Mouse (Mus musculus): ENCODE data around the gene Ifi47. TPM values are rescaled to one million over a fixed set of nuclear protein-coding genes. Genes with fewer than 3 reads are reported as not detected.

Ifi47 gene
- polyA plus RNA-seq, 1 experiment: 8.7 TPM

- WGBS: 84% methylated on average over 3 of the region's 3 CpGs
- TF ChIP-seq POLR2A (IDR thresholded peaks at IDR 0.05; ENCODE audit: low read depth, low read length): no peak
- TF ChIP-seq CTCF (IDR thresholded peaks at IDR 0.05; ENCODE audit: extremely low read depth, insufficient read length, insufficient replicate concordance, low read depth, low read length): no peak
- no peak overlapping the region; the same call in 1 of the 2 replicates for H3K27ac ChIP-seq (ENCODE audit: insufficient read depth, low read depth, low read length)
These were observed 7.4 kb downstream of the Ifi47 start for GRCm38 (mm10) chr11:49083808-49084207.

GRCm38 (mm10) chr11:49084385-49084784, 8.0 kb downstream of the Ifi47 start:
- H3K27me3 ChIP-seq (ENCODE audit: control insufficient read depth, insufficient read depth, low read length): no peaks in the 10 kb centered on the region
- WGBS: 60% methylated on average over 1 of the region's 1 CpGs
- no peak for TF ChIP-seq POLR2A (IDR thresholded peaks at IDR 0.05; ENCODE audit: low read depth, low read length)
- TF ChIP-seq CTCF (IDR thresholded peaks at IDR 0.05; ENCODE audit: extremely low read depth, insufficient read length, insufficient replicate concordance, low read depth, low read length): no peak
- no peaks in the 10 kb centered on the region for H3K36me3 ChIP-seq (ENCODE audit: control insufficient read depth, insufficient read depth, low read length)
- peaks cover 23% of the 10 kb centered on the region for H3K4me1 ChIP-seq (ENCODE audit: control insufficient read depth, insufficient read depth, insufficient read length, low read length)
- H3K27ac ChIP-seq (ENCODE audit: insufficient read depth, low read depth, low read length): peak overlapping the region; percentile 57; the same call in 1 of the 2 replicates
- H3K4me3 ChIP-seq (ENCODE audit: low read depth, low read length): no peak overlapping the region

More at GRCm38 (mm10) chr11:49083808-49084207, 7.4 kb downstream of the Ifi47 start:
- H3K27me3 ChIP-seq (ENCODE audit: control insufficient read depth, insufficient read depth, low read length): no peaks in the 10 kb centered on the region
- no peaks in the 10 kb centered on the region for H3K36me3 ChIP-seq (ENCODE audit: control insufficient read depth, insufficient read depth, low read length)
- H3K4me3 ChIP-seq (ENCODE audit: low read depth, low read length): no peak overlapping the region
- H3K4me1 ChIP-seq (ENCODE audit: control insufficient read depth, insufficient read depth, insufficient read length, low read length): peaks cover 24% of the 10 kb centered on the region

- peaks cover 19% of the 10 kb centered on the region for H3K4me1 ChIP-seq (ENCODE audit: control insufficient read depth, insufficient read depth, insufficient read length, low read length)
- H3K27me3 ChIP-seq (ENCODE audit: control insufficient read depth, insufficient read depth, low read length): no peaks in the 10 kb centered on the region
- 29% methylated on average over 3 of the region's 3 CpGs for WGBS
- TF ChIP-seq CTCF (IDR thresholded peaks at IDR 0.05; ENCODE audit: extremely low read depth, insufficient read length, insufficient replicate concordance, low read depth, low read length): no peak
- TF ChIP-seq POLR2A (IDR thresholded peaks at IDR 0.05; ENCODE audit: low read depth, low read length): no peak
- H3K36me3 ChIP-seq (ENCODE audit: control insufficient read depth, insufficient read depth, low read length): no peaks in the 10 kb centered on the region
- peak overlapping the region; percentile 57; the same call in 1 of the 2 replicates for H3K27ac ChIP-seq (ENCODE audit: insufficient read depth, low read depth, low read length)
- no peak overlapping the region for H3K4me3 ChIP-seq (ENCODE audit: low read depth, low read length)
These were observed 8.5 kb downstream of the Ifi47 start for GRCm38 (mm10) chr11:49084875-49085274.

DNA sequence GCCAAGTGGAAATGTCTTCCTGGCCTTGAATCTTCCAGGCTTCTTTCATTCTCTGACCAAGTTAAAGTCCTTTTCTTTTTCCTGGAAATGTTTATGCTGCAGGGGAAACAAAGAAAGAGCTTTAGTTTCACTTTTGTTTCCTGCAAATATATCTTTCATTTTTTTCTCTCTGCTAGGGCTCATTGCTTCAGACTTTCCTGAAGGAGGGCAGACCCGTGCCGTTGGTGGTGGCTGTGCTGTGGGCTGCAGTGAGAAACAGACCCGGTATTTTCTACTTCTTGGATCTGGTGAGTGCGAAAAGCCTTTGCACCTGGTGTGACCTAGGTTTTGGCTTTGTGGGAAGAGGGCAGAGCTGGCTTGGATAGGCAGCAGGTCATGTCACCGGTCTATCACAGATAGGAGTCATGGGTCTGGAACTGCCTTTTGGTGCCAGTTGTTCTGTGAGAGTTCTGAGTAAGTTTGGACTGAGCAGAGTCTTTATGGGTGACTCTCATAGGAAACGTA, 10.5 kb downstream of the Ifi47 start:
- Histone ChIP-seq H3K27me3 (ENCODE audit: control insufficient read depth, insufficient read depth, low read length) (no peaks in the 10 kb centered on the region), H3K36me3 (ENCODE audit: control insufficient read depth, insufficient read depth, low read length) (0 out of 2 replicates have a peak, but pooled peaks cover 3% of the 10 kb centered on the region), H3K4me1 (ENCODE audit: control insufficient read depth, insufficient read depth, insufficient read length, low read length) (peaks cover 20% of the 10 kb centered on the region), H3K27ac (ENCODE audit: insufficient read depth, low read depth, low read length) (peak overlapping the region; percentile 85), H3K4me3 (ENCODE audit: low read depth, low read length) (peak overlapping the region; percentile 63)
- WGBS: 15% methylated on average over 6 of the region's 6 CpGs
- no peak for TF ChIP-seq CTCF (IDR thresholded peaks at IDR 0.05; ENCODE audit: extremely low read depth, insufficient read length, insufficient replicate concordance, low read depth, low read length)
- TF ChIP-seq POLR2A (IDR thresholded peaks at IDR 0.05; ENCODE audit: low read depth, low read length): no peak; the same call in 1 of the 2 replicates

GRCm38 (mm10) chr11:49087830-49088616, 11.6 kb downstream of the Ifi47 start:
- Histone ChIP-seq H3K4me3 (ENCODE audit: low read depth, low read length) (peak overlapping the region; percentile 69), H3K36me3 (ENCODE audit: control insufficient read depth, insufficient read depth, low read length) (0 out of 2 replicates have a peak, but pooled peaks cover 3% of the 10 kb centered on the region), H3K27me3 (ENCODE audit: control insufficient read depth, insufficient read depth, low read length) (no peaks in the 10 kb centered on the region), H3K4me1 (ENCODE audit: control insufficient read depth, insufficient read depth, insufficient read length, low read length) (peaks cover 20% of the 10 kb centered on the region), H3K27ac (ENCODE audit: insufficient read depth, low read depth, low read length) (peak overlapping the region; percentile 85)
- TF ChIP-seq CTCF (IDR thresholded peaks at IDR 0.05; ENCODE audit: extremely low read depth, insufficient read length, insufficient replicate concordance, low read depth, low read length) (no peak), POLR2A (IDR thresholded peaks at IDR 0.05; ENCODE audit: low read depth, low read length) (no peak)
- 9% methylated on average over 22 of the region's 22 CpGs for WGBS

DNA sequence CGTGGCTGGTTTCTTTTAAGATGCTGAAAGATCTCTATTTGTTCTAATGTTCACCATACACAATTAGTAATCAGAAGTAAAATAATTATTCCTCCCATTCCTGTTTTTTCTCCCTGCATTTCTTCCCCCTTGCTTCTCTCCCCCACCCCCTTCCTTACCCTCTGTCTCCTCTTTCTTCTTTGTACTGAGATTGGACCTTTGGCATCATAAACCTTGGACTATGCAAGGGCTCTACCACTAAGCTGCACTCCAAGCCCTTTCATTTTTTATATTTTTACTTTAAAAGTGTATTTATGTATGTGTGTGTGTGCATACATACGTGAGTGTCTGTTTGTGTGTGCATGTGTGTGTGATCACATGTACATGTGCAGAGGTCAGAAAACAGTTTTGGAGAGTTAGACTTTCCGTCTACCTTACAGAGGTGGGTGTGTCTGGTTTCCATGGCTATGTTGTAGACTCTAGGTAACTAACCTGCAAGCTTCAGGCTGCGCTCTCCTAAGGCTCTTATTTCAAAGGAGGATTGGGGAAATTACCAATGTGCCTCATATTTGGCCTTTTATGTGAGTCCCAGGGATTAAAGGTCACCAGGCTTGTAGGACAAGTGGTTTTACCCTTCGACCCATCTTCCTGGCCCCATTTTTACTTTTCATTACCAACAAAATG, 12.7 kb downstream of the Ifi47 start:
- Histone ChIP-seq H3K4me1 (ENCODE audit: control insufficient read depth, insufficient read depth, insufficient read length, low read length) (peaks cover 19% of the 10 kb centered on the region), H3K36me3 (ENCODE audit: control insufficient read depth, insufficient read depth, low read length) (peaks cover 4% of the 10 kb centered on the region), H3K4me3 (ENCODE audit: low read depth, low read length) (no peak overlapping the region), H3K27me3 (ENCODE audit: control insufficient read depth, insufficient read depth, low read length) (no peaks in the 10 kb centered on the region), H3K27ac (ENCODE audit: insufficient read depth, low read depth, low read length) (peak overlapping the region; percentile 31)
- TF ChIP-seq CTCF (IDR thresholded peaks at IDR 0.05; ENCODE audit: extremely low read depth, insufficient read length, insufficient replicate concordance, low read depth, low read length) (no peak), POLR2A (IDR thresholded peaks at IDR 0.05; ENCODE audit: low read depth, low read length) (no peak)
- WGBS: 26% methylated on average over 5 of the region's 5 CpGs
